Mouse (Mus musculus): ENCODE results near the gene Il18bp.
"Not testable (repeated sequence)": the region's sequence is repeated elsewhere in the genome, so short reads cannot be mapped to it uniquely, and the experiment has no call there.

Il18bp gene

GRCm38 (mm10) chr7:102018590-102018989 lies at the start of gene Il18bp:
Gene Il18bp, minus strand, starts transcription at chr7:102018690.
- DNase-seq: no peak

DNA sequence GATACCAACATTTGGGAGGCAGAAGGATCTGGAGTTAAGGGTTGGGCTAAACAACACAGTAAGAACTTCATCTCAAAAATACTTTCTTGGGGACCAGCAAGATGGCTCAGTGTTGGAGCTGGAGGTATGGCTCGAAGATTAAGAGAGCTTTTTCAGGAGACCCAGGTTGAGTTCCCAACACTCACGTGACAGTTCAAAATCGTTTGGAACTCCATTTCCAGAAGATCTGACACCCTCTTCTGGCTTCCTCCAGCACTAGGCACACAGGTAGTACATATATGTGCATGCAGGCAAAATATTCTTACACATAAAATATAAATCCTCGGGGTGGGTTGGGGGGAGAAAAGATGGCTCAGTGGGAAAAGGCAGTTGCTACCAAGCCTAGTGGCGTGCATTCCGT lies 47.9 kb upstream of the Il18bp start:
- no peak for DNase-seq

DNA sequence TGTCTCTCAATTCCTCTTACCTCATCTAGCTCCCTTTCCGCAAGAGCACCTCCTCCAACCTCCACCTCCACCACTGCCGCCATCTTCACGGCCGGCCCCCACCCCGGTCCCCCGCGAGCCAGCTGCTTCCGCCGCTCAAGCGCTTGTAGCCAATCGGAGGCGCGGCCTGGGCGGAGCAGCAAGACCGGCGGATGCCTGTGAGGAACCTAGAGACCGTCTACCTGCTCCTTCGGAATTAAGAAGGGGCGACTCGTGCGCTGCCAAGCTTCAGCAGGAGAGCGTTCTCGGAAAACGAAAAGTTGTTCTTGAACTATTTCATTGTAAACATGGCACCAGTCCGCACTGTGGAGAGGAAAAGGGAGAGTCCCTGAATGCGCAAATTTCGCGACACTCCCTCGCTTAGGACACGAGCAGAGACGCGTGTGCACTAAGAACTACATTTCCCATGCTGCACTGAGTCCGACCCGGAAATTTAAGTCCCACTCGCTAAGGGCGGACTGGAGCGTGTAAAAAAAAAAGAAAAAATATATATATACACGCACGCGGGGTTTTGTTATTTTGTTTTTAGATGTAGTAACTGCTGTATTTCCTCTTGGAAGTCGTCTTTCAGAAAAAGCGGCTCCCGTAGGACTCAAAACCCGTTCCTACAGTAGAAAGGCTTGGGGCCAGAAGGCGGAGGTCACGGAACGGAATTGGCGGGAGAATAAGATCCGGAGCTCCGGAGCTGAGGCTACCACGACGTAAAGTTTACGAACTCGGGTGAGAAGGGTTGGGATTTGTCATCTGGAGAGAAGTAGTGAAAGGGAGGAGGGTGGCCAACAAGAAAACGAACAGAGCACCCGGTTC lies 46.8 kb upstream of the Il18bp start, which contains the start of the genes Rnf121, Xndc1 and Xntrpc:
Gene Rnf121, minus strand, starts transcription at position 424 of the 846 bp plus-strand sequence.
Gene Xndc1, plus strand, starts transcription at position 466 of the 846 bp plus-strand sequence.
Gene Xntrpc, plus strand, starts transcription at position 668 of the 846 bp plus-strand sequence.
- DNase-seq: peak; percentile 94 to 96

- no peak for DNase-seq
Observed at GRCm38 (mm10) chr7:102064655-102065045, 46.2 kb upstream of the Il18bp start.

- no peak for DNase-seq
Observed at GRCm38 (mm10) chr7:102063891-102064290, 45.4 kb upstream of the Il18bp start.

GRCm38 (mm10) chr7:102062203-102062602 lies 43.7 kb upstream of the Il18bp start:
- no peak for DNase-seq

GRCm38 (mm10) chr7:102061353-102061752 lies 42.9 kb upstream of the Il18bp start:
- DNase-seq: no peak

- not testable (repeated sequence) for DNase-seq
Observed at GRCm38 (mm10) chr7:102048524-102048923, 30.0 kb upstream of the Il18bp start.

DNA sequence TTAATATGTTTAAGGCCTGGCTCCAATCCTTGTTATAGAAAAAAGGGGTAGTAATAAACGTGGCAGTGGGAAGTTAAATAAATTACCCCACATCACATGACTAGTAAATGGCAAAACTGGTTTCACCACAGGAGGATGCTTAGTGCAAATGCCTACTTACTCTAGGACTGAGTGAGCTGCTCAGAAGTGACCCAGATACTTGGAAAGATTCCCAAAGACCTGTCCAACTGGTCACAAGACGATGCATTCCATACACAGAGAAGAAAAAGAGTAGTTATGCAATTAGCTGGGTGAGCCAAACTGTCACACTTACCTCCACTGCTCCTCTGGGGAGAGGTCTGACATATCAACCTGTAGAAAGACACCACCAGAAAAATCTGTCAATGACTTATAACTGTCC lies 23.8 kb upstream of the Il18bp start:
- no peak for DNase-seq

DNA sequence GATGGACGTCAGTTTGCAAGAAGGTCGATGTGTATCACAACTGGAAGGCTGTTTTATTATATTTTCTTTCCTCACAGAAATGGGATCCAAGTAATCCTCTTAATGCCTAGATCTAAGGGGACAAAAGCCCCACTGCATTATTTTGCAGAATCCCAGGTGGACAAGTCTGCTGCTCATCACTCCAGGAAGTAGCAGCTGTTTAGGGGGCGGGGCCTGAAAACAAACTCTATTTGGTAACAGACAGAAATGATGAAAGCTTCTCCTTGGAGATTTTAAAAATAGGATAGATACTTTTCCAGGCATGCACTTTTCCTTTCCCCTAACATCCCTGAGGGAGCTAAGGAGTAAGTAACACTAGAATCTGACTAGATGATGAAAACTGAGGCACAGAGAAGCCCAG lies 18.8 kb upstream of the Il18bp start:
- no peak for DNase-seq

GRCm38 (mm10) chr7:102035534-102035933 lies 17.0 kb upstream of the Il18bp start:
- no peak for DNase-seq

DNA sequence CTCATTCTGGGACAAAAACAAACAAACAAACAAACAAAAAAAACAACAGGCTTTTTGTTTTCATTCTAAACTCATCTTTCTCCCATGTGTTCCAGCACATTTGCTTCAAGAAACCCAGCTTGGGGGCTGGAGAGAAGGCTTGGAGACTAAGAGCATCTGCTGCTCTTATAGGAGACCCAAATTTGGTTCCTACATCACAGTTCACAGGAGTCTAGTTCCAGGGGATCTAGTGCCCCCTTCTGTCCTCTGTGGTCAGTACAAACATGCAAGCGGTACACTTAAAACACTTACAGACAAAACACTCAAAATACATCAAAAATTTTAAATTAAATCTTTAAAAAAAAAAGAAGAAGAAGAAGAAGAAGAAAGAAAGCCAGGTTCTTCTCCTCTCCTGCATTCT lies 16.4 kb upstream of the Il18bp start:
- DNase-seq: peak; percentile 47 to 50

DNA sequence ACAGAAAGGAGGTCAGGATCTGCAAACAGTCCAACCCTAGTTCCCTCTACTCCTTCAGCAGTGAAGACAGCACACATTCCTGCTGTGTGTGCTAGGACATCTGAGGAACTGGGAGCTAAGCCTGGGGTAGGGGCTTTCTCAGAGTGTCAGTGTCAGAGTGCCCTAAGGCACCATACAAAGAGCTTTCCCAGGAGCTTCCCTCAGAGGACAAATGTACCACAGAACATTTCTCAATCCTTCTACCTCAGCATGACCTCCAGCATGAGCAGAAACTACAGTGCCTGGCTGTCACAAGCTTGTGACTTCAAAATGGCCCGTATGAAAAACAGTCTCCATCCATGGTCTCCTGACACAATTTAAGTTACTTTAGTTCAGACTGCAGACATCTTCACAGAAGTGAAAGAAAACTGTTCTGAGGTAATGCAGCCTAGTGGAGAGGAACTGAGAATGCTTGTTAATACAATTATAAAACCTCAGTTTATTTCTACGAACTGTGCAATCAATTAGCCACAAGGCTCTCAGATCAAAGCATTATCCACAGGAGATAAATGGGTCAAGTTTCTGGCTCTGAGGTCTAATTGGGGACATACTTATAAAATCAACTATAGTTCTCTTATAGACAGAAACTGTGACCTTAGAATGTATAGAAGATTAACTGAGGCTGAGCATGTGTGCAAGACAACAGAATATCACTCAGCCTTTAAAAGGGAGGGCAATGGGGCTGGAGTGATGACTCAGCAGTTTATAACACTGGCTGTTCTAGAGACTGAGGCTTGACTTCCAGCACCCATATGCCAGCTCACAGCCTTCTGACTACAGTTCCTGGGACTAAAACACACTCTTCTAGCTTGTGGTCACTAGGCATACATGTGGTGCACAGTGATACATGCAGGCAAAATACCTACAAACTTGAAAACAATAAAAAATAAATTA lies 7.0 kb upstream of the Il18bp start:
- no peak for DNase-seq

- DNase-seq: no peak
Observed at GRCm38 (mm10) chr7:102023821-102024220, 5.3 kb upstream of the Il18bp start.

GRCm38 (mm10) chr7:102020934-102021333 lies 2.4 kb upstream of the Il18bp start:
- DNase-seq: not testable (repeated sequence)

GRCm38 (mm10) chr7:102019362-102019761 lies 872 bp upstream of the Il18bp start:
- no peak for DNase-seq

DNA sequence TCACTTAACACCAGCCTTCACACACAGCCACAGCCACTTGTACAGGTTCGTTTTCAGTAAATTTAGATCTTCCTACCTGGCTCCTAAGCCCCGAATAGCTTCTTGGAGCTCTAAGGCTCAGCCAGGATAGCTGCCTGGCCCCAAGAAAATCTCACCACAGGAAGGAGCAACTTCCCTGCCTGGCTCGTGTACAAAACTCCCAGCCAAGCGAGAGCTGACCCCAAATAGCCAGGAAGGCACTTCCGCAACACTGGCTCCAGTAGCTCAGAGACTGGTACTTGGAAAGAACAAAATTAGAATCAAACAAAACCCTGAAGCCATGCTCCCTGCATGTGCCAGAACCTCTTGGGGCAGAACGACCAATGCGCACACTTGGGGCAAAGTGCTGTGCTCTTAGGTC lies 456 bp downstream of the Il18bp start:
- peak; percentile 29 to 44 for DNase-seq

- DNase-seq: no peak
Observed at GRCm38 (mm10) chr7:102017452-102017851, 1.0 kb downstream of the Il18bp start.

GRCm38 (mm10) chr7:102016936-102017335 lies 1.6 kb downstream of the Il18bp start:
- DNase-seq: no peak

GRCm38 (mm10) chr7:102014995-102015394 lies 3.5 kb downstream of the Il18bp start:
- DNase-seq: no peak

DNA sequence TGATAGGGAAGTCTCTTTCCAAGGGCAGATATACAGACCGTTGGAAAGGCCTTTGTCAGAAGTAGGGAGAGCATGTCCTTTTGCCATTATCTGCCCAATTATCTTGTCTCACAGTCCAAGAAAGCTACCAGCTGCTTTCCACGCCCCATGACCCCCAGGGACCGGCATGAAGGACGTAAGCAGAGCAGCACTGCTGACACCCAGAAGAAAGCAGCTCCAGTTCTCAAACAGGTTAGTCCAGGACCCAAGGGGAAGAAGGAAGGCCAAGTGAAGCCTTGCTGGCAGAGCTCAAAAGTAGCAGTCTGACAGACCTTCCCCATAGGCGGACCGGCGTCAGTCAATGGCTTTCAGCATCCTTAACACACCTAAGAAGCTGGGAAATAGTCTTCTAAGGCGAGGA lies 5.1 kb downstream of the Il18bp start:
- DNase-seq: no peak

DNA sequence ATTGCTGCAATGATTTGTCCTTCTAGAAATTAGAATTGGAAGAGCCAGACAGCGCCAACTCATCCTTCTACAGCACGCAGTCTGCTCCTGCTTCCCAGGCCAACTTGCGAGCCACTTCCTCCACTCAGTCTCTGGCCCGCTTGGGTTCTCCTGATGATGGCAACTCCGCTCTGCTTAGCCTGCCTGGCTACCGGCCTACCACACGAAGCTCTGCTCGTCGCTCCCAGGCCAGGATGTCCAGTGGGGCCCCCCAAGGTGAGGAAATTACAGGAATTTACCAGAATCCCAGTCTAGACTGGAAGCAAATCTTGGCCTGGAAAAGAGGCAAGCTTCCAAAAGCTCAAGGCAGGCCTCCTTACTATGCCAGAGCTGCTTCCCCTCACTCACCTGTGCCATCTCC lies 6.6 kb downstream of the Il18bp start:
- DNase-seq: peak; percentile 40

DNA sequence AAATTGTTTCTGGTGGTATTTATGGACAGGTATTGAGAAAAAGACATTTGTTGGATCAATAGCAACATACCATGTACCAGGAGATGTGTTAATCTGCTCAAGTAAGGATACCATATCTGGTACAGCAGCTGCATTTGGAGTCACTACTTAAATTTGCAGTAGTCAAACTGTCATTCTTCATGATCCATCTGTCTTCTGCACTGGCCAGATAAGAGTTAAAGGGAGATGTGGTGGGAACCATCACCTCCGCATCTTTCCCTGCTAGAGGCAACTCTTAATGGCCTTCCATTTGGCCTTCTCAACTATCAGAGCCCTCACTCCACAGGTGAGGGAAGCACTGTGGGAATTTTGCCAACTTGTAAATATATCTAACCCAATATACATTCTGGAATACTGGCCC lies 12.0 kb downstream of the Il18bp start:
- no peak for DNase-seq

All from cerebellum, postnatal 10 days (tissue).